Mouse (Mus musculus) cerebellum, postnatal 36 days (tissue): ENCODE results near the gene Elof1.
A peak's percentile ranks its signal among the peaks of the same experiment; 100 is the strongest.
"Not testable (repeated sequence)": the region's sequence is repeated elsewhere in the genome, so short reads cannot be mapped to it uniquely, and the experiment has no call there.

ENCODE experiments used
- DNase-seq, 2 experiments: peaks; one replicate each; pipeline ENCODE4 v3.0.0; 2021 to 2022; ENCODE audit warnings: mixed read lengths in 2 of 2

The Elof1 gene

GRCm38 (mm10) chr9:22089281-22089680 lies 27.7 kb downstream of the Elof1 start:
- no peak for DNase-seq

- DNase-seq: no peak
Measured at GRCm38 (mm10) chr9:22087034-22087618, 29.8 kb downstream of the Elof1 start.

- no peak for DNase-seq
Measured at GRCm38 (mm10) chr9:22086012-22086411, 31.0 kb downstream of the Elof1 start.

- DNase-seq: peak; percentile 94 to 96
Measured at GRCm38 (mm10) chr9:22085022-22085834, 31.7 kb downstream of the Elof1 start, which contains the start of gene Ecsit. Gene Ecsit (minus strand): TSS chr9:22085438.

GRCm38 (mm10) chr9:22084667-22085021 lies 32.3 kb downstream of the Elof1 start:
- DNase-seq: no peak

- no peak for DNase-seq
Measured at GRCm38 (mm10) chr9:22076223-22076622, 40.7 kb downstream of the Elof1 start.

- not testable (repeated sequence) for DNase-seq
Measured at GRCm38 (mm10) chr9:22075778-22076177, 41.2 kb downstream of the Elof1 start.

- no peak for DNase-seq
Measured at GRCm38 (mm10) chr9:22072276-22072675, 44.7 kb downstream of the Elof1 start.

- DNase-seq: peak; percentile 98
Measured at GRCm38 (mm10) chr9:22070791-22071573, 46.0 kb downstream of the Elof1 start, which contains the start of the genes Gm49318 and Zfp653. Gene Gm49318 (minus strand): TSS chr9:22071259. Gene Zfp653 (minus strand): TSS chr9:22071376.

- no peak for DNase-seq
Measured at GRCm38 (mm10) chr9:22069881-22070553, 47.0 kb downstream of the Elof1 start.

GRCm38 (mm10) chr9:22067195-22067594 lies 49.8 kb downstream of the Elof1 start:
- DNase-seq: no peak

- peak; percentile 63 to 74 for DNase-seq
Measured at GRCm38 (mm10) chr9:22066433-22066832, 50.5 kb downstream of the Elof1 start.

- no peak for DNase-seq
Measured at GRCm38 (mm10) chr9:22065642-22066041, 51.3 kb downstream of the Elof1 start.

GRCm38 (mm10) chr9:22064341-22064740 lies 52.6 kb downstream of the Elof1 start:
- peak; percentile 93 to 95 for DNase-seq
